Mouse (Mus musculus) hindbrain, embryonic 16.5 days (tissue): ENCODE measurements at regions not wholly inside any gene's neighbourhood (a gene's known extent, or its start where the extent isn't known, plus 50 kb on each side); places are given as distances from the start of the nearest gene placed in this dataset.
"Not testable (repeated sequence)": the region's sequence is repeated elsewhere in the genome, so short reads cannot be mapped to it uniquely, and the experiment has no call there.

ENCODE experiments used
- ATAC-seq: fragments of 200-750 bp; cut with Nextera tagmentation; 2 replicates; pipeline ENCODE4 v1.8.0; 2017; ENCODE audit warnings: moderate TSS enrichment, moderate library complexity
- H3K27ac ChIP-seq: fragments of 300-500 bp; sonication (generic); 2 replicates; pipeline ENCODE4 v1.5.1; 2014; ENCODE audit warnings: low read depth, mild to moderate bottlenecking, control low read depth, low read length, moderate library complexity
- H3K27me3 ChIP-seq: fragments of 300-500 bp; sonication (generic); replicated peaks from 2 replicates; pipeline ENCODE4 v1.6.1; 2014; ENCODE audit warnings: low read length; ENCODE audit not compliant: control insufficient read depth, insufficient read depth
- H3K36me3 ChIP-seq: fragments of 300-500 bp; sonication (generic); 2 replicates; pipeline ENCODE4 v1.6.1; 2014; ENCODE audit warnings: mild to moderate bottlenecking, low read length, moderate library complexity, mixed read lengths; ENCODE audit not compliant: control insufficient read depth, insufficient read depth
- H3K4me1 ChIP-seq: fragments of 300-500 bp; sonication (generic); 2 replicates; pipeline ENCODE4 v1.6.1; 2014; ENCODE audit warnings: low read depth, low read length; ENCODE audit not compliant: control insufficient read depth, insufficient read depth
- H3K4me2 ChIP-seq: fragments of 300-500 bp; sonication (generic); 2 replicates; pipeline ENCODE4 v1.6.1; 2014; ENCODE audit warnings: mild to moderate bottlenecking, low read length, control low read depth, moderate library complexity
- H3K4me3 ChIP-seq: fragments of 300-500 bp; sonication (generic); 2 replicates; pipeline ENCODE4 v1.5.1; 2014; ENCODE audit warnings: mild to moderate bottlenecking, low read length, control low read depth, moderate library complexity
- H3K9ac ChIP-seq: fragments of 300-500 bp; sonication (generic); 2 replicates; pipeline ENCODE4 v1.6.1; 2014; ENCODE audit warnings: low read depth, mild to moderate bottlenecking, control low read depth, low read length, moderate library complexity
- H3K9me3 ChIP-seq: fragments of 300-500 bp; sonication (generic); 2 replicates; pipeline ENCODE4 v1.6.1; 2014; ENCODE audit warnings: mild to moderate bottlenecking, low read length, moderate library complexity; ENCODE audit not compliant: control insufficient read depth
- WGBS: fragments of 180-500 bp; shearing (Covaris S2); extraction: QIAGEN DNeasy Blood & Tissue Kit; methylation state at CpG from one replicate; pipeline ENCODE4 v1.1.7; 2014; 5-methylcytosine and 5-hydroxymethylcytosine counted together

- no peak overlapping the region for H3K27ac ChIP-seq
- no peaks in the 10 kb centered on the region for H3K4me1 ChIP-seq
- H3K27me3 ChIP-seq = no peaks in the 10 kb centered on the region
- no peak for ATAC-seq
- no peak overlapping the region for H3K9ac ChIP-seq
- H3K4me3 ChIP-seq = no peak overlapping the region
- WGBS = 60% methylated on average over 8 of the region's 8 CpGs
- H3K4me2 ChIP-seq = no peak overlapping the region
- no peaks in the 10 kb centered on the region for H3K36me3 ChIP-seq
- H3K9me3 ChIP-seq = no peaks in the 10 kb centered on the region
Measured at GRCm38 (mm10) chr7:111863035-111863434, 83.3 kb upstream of the Galnt18 start.

- not testable (repeated sequence) for ATAC-seq, H3K27ac ChIP-seq, H3K36me3 ChIP-seq, H3K4me1 ChIP-seq, H3K27me3 ChIP-seq, H3K9ac ChIP-seq, H3K4me3 ChIP-seq, H3K4me2 ChIP-seq, H3K9me3 ChIP-seq
- WGBS = 92% methylated on average over 8 of the region's 8 CpGs
Measured at GRCm38 (mm10) chr7:111858291-111858690, 78.5 kb upstream of the Galnt18 start.

DNA sequence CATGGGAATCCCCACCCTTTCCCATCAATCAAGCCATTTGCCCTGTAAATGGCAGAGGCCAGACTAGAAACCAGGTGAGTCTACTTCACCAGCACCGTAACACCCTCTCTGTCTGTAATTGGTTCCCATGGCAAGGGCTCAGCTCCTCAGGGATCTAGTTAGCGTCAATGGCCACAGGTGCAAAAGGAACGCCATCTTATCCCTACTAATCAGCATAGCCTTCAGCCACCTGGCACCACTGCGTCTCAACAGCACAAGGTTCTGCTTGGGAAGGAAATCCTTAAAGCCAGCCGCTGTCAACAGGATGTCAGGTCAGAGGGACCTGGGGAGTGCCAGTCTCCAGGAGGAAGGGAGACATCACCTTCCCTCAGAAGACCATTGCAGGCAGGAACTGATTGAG is 77.2 kb upstream of the Galnt18 start:
- no peaks in the 10 kb centered on the region for H3K9me3 ChIP-seq
- no peak overlapping the region for H3K4me3 ChIP-seq
- no peak overlapping the region for H3K4me2 ChIP-seq
- H3K36me3 ChIP-seq = no peaks in the 10 kb centered on the region
- no peaks in the 10 kb centered on the region for H3K27me3 ChIP-seq
- H3K4me1 ChIP-seq = no peaks in the 10 kb centered on the region
- WGBS = 44% methylated on average over 5 of the region's 5 CpGs
- H3K9ac ChIP-seq = no peak overlapping the region
- no peak for ATAC-seq
- H3K27ac ChIP-seq = no peak overlapping the region

- Histone ChIP-seq H3K4me1 (no peaks in the 10 kb centered on the region), H3K9ac (no peak overlapping the region), H3K4me2 (no peak overlapping the region), H3K4me3 (no peak overlapping the region), H3K27me3 (no peaks in the 10 kb centered on the region), H3K9me3 (no peaks in the 10 kb centered on the region), H3K27ac (no peak overlapping the region), H3K36me3 (no peaks in the 10 kb centered on the region)
- no peak for ATAC-seq
- 54% methylated on average over 3 of the region's 3 CpGs for WGBS
Measured at GRCm38 (mm10) chr7:111855309-111855708, 75.5 kb upstream of the Galnt18 start.

DNA sequence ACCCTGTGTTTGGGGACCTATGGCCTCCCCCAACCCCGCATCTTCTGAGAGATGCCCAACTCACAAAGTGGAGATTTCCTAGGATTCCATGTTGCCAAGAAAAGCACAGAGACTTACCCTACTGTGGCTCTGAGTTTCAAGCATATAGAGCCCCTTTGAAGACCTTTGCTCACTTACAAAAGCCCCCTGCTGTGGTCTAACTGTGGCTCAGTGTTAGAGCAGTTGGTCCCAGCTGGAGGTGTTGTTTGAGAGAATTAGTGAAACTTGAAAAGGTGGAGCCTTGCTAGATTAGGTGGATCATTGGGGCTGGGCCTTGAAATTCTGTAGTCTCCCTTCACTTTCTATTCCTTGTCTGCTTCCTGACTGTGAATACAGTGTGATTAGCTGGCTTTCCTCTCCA is 66.6 kb upstream of the Galnt18 start:
- ATAC-seq = no peak
- H3K4me2 ChIP-seq = no peak overlapping the region
- H3K27ac ChIP-seq = no peak overlapping the region
- no peaks in the 10 kb centered on the region for H3K4me1 ChIP-seq
- H3K4me3 ChIP-seq = no peak overlapping the region
- no peaks in the 10 kb centered on the region for H3K9me3 ChIP-seq
- H3K27me3 ChIP-seq = no peaks in the 10 kb centered on the region
- 36% methylated on average over 1 of the region's 1 CpGs for WGBS
- H3K9ac ChIP-seq = no peak overlapping the region
- no peaks in the 10 kb centered on the region for H3K36me3 ChIP-seq

- no peaks in the 10 kb centered on the region for H3K36me3 ChIP-seq
- 80% methylated on average over 4 of the region's 4 CpGs for WGBS
- no peaks in the 10 kb centered on the region for H3K27me3 ChIP-seq
- H3K27ac ChIP-seq = no peak overlapping the region
- ATAC-seq = no peak
- no peak overlapping the region for H3K4me2 ChIP-seq
- H3K4me1 ChIP-seq = no peaks in the 10 kb centered on the region
- no peak overlapping the region for H3K9ac ChIP-seq
- no peak overlapping the region for H3K4me3 ChIP-seq
- H3K9me3 ChIP-seq = no peaks in the 10 kb centered on the region
Measured at GRCm38 (mm10) chr7:111843715-111844114, 63.9 kb upstream of the Galnt18 start.

DNA sequence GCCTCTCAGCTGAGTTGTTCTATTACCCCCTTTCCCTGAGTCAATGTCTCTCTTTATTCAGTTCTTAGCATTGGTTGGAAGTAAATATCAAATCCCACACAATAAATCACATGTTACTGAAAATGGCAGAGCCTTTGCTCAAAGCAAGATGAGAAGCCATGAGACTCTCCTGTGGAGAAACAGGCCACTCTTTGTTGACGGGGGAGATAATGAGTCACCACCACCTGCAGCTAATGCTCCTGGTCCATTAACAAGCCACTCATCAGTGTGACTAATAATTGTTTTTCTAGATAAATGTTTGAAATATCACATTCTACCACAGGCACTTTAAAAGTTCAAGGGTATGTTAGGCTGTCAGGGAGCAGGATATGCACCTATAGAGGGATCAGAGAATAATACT is 61.0 kb upstream of the Galnt18 start:
- no peak overlapping the region for H3K4me3 ChIP-seq
- H3K9ac ChIP-seq = no peak overlapping the region
- no peak for ATAC-seq
- no peaks in the 10 kb centered on the region for H3K9me3 ChIP-seq
- H3K36me3 ChIP-seq = no peaks in the 10 kb centered on the region
- no peak overlapping the region for H3K27ac ChIP-seq
- 81% methylated on average over 1 of the region's 1 CpGs for WGBS
- H3K4me1 ChIP-seq = no peaks in the 10 kb centered on the region
- no peak overlapping the region for H3K4me2 ChIP-seq
- no peaks in the 10 kb centered on the region for H3K27me3 ChIP-seq

- H3K9me3 ChIP-seq = no peaks in the 10 kb centered on the region
- no peak overlapping the region for H3K9ac ChIP-seq
- H3K27me3 ChIP-seq = no peaks in the 10 kb centered on the region
- H3K4me3 ChIP-seq = no peak overlapping the region
- H3K27ac ChIP-seq = no peak overlapping the region
- no peak for ATAC-seq
- WGBS = 74% methylated on average over 3 of the region's 3 CpGs
- no peak overlapping the region for H3K4me2 ChIP-seq
- no peaks in the 10 kb centered on the region for H3K36me3 ChIP-seq
- H3K4me1 ChIP-seq = no peaks in the 10 kb centered on the region
Measured at GRCm38 (mm10) chr7:111838162-111838561, 58.4 kb upstream of the Galnt18 start.

DNA sequence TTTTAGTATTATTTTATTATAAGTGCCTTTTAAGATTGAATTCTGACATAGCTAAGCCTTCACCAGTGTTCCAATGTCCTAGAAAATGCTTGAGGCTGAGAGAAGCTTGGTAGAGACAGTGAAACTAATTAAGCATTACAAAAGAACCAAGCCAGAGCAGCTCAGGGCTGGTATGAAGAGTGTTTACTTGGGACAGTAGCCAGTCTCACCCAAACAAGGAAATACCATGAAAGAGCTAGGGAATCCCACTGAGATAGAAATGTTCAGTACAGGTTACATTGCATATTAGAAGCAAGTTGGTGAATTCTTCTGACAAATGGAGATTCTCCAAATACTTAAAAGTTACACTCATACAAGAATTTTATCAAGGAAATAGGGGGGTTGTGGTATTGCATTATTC is 54.6 kb upstream of the Galnt18 start:
- H3K36me3 ChIP-seq, H3K9ac ChIP-seq, H3K9me3 ChIP-seq, H3K4me2 ChIP-seq, H3K4me3 ChIP-seq, H3K27me3 ChIP-seq, H3K27ac ChIP-seq, ATAC-seq, H3K4me1 ChIP-seq: not testable (repeated sequence)

- no peaks in the 10 kb centered on the region for H3K4me1 ChIP-seq
- H3K4me3 ChIP-seq = no peak overlapping the region
- no peaks in the 10 kb centered on the region for H3K36me3 ChIP-seq
- no peak overlapping the region for H3K27ac ChIP-seq
- no peaks in the 10 kb centered on the region for H3K27me3 ChIP-seq
- no peak overlapping the region for H3K4me2 ChIP-seq
- ATAC-seq = no peak
- H3K9ac ChIP-seq = no peak overlapping the region
- no peaks in the 10 kb centered on the region for H3K9me3 ChIP-seq
- whole genome bisulfite sequencing = 88% methylated on average over 1 of the region's 1 CpGs
Measured at GRCm38 (mm10) chr7:111829931-111830330, 50.2 kb upstream of the Galnt18 start.
